8 mouse cellular contexts compared by ENCODE assay signal in genomic region chr7:34389277-34390085, GRCm38 (mm10). TPM values are rescaled to one million over a fixed set of nuclear protein-coding genes. Genes with fewer than 3 reads are reported as not detected.
A peak's percentile ranks its signal among the peaks of the same experiment; 100 is the strongest.
DNase-seq lines count a peak whose midpoint lies in the region; ATAC-seq and TF ChIP-seq lines count a peak whose summit lies in the region.

No protein-coding gene starts in this region.

- H3K27ac ChIP-seq in MEL (ENCODE audit: control insufficient read depth, low read depth, low read length) = peak overlapping the region; percentile 93
- peak overlapping the region; percentile 87 for H3K27ac ChIP-seq in cerebellum, adult 2 months (ENCODE audit: insufficient read depth, low read length)
- peak overlapping the region; percentile 98 for H3K27ac ChIP-seq in forebrain, postnatal 0 days (ENCODE audit: low read depth, low read length)
- H3K27ac ChIP-seq in layer of hippocampus, adult 2 months = peak overlapping the region; percentile 100
- peak overlapping the region; percentile 98 for H3K27ac ChIP-seq in neural tube, embryonic 15.5 days (replicated peaks)

- H3K27me3 ChIP-seq in MEL (ENCODE audit: control insufficient read depth in 1 of 2, insufficient read depth in 2 of 2, low read length in 2 of 2) = no peaks in the 10 kb centered on the region
- H3K27me3 ChIP-seq in cerebellum, adult 2 months (ENCODE audit: control insufficient read depth, insufficient read depth, low read length) = no peaks in the 10 kb centered on the region
- H3K27me3 ChIP-seq in forebrain, postnatal 0 days (ENCODE audit: insufficient read depth, low read length) = no peaks in the 10 kb centered on the region
- H3K27me3 ChIP-seq in neural tube, embryonic 15.5 days (replicated peaks) = no peaks in the 10 kb centered on the region

- H3K9me3 ChIP-seq in MEL (replicated peaks; ENCODE audit: insufficient read depth, low read length) = no peaks in the 10 kb centered on the region
- H3K9me3 ChIP-seq in forebrain, postnatal 0 days (ENCODE audit: low read length) = no peaks in the 10 kb centered on the region
- H3K9me3 ChIP-seq in neural tube, embryonic 15.5 days (replicated peaks) = no peaks in the 10 kb centered on the region

- 0 out of 4 replicates have a peak, but pooled peaks of 1 of the 2 experiments have one; percentile 3 for TF ChIP-seq EP300 in MEL (IDR thresholded peaks at IDR 0.05; ENCODE audit: low read depth in 1 of 2, low read length in 2 of 2)

- DNase-seq in MEL (ENCODE audit: low read depth, low spot score) = peak; percentile 92
- peak; percentile 94 to 95 for DNase-seq in cerebellum, adult 2 months
- DNase-seq in forebrain, postnatal 0 days = peak; percentile 96
- DNase-seq in heart, postnatal 4 days = peak; percentile 96
- peak; percentile 89 to 90 for DNase-seq in layer of hippocampus, adult 2 months (ENCODE audit: low spot score in 2 of 2)
- DNase-seq in lung, adult 2 months = peak; percentile 96
- DNase-seq in testis, postnatal 10 days (ENCODE audit: low spot score) = peak; percentile 97

- H3K79me2 ChIP-seq in MEL (ENCODE audit: control insufficient read depth, insufficient read depth, low read length, poor library complexity) = peaks cover 45% of the 10 kb centered on the region

- peak overlapping the region; percentile 86 for H3K4me2 ChIP-seq in forebrain, postnatal 0 days (ENCODE audit: low read depth)
- peak overlapping the region; percentile 86 for H3K4me2 ChIP-seq in neural tube, embryonic 15.5 days

- peaks cover 9 to 11% of the 10 kb centered on the region in 2 experiments for H3K4me1 ChIP-seq in MEL (ENCODE audit: control insufficient read depth in 1 of 2, insufficient read depth in 2 of 2, low read length in 2 of 2)
- peaks cover 9% of the 10 kb centered on the region for H3K4me1 ChIP-seq in cerebellum, adult 2 months (ENCODE audit: control insufficient read depth, insufficient read depth, low read length)
- H3K4me1 ChIP-seq in forebrain, postnatal 0 days (ENCODE audit: insufficient read depth) = peaks cover 28% of the 10 kb centered on the region
- peaks cover 17% of the 10 kb centered on the region for H3K4me1 ChIP-seq in lung, adult 2 months (ENCODE audit: control insufficient read depth, insufficient read depth, low read length)
- H3K4me1 ChIP-seq in neural tube, embryonic 15.5 days = peaks cover 39% of the 10 kb centered on the region

- ATAC-seq in forebrain, postnatal 0 days = peak; percentile 96
- ATAC-seq in neural tube, embryonic 15.5 days (ENCODE audit: low FRiP score) = peak; percentile 94

- WGBS in cerebellum, adult 2 months = under 1% methylated on average over 94 of the region's 100 CpGs
- WGBS in forebrain, postnatal 0 days = 5% methylated on average over 91 of the region's 100 CpGs
- WGBS in lung, adult 2 months = under 1% methylated on average over 100 of the region's 100 CpGs
- WGBS in neural tube, embryonic 15.5 days = under 1% methylated on average over 93 of the region's 100 CpGs

- TF ChIP-seq RAD21 in MEL (IDR thresholded peaks at IDR 0.05; ENCODE audit: low read depth, low read length) = no peak

- TF ChIP-seq CTCF in MEL (IDR thresholded peaks at IDR 0.05 in 2 of 3, conservative IDR thresholded peaks at IDR 0.05 in 1 of 3; ENCODE audit: control insufficient read depth in 1 of 3, insufficient read depth in 1 of 3, low read depth in 2 of 3, low read length in 3 of 3, poor library complexity in 1 of 3, severe bottlenecking in 1 of 3) = no peak
- no peak for TF ChIP-seq CTCF in cerebellum, adult 2 months (IDR thresholded peaks at IDR 0.05; ENCODE audit: borderline replicate concordance, insufficient read depth, low read depth, low read length)
- TF ChIP-seq CTCF in forebrain, postnatal 0 days (IDR thresholded peaks at IDR 0.05; ENCODE audit: low read depth) = no peak
- TF ChIP-seq CTCF in layer of hippocampus, adult 2 months (conservative IDR thresholded peaks at IDR 0.05) = no peak
- TF ChIP-seq CTCF in lung, adult 2 months (IDR thresholded peaks at IDR 0.05; ENCODE audit: insufficient read depth, low read length) = no peak

- H3K36me3 ChIP-seq in MEL (ENCODE audit: control insufficient read depth in 1 of 2, insufficient read depth in 2 of 2, low read length in 2 of 2) = peaks cover 5 to 17% of the 10 kb centered on the region in 2 experiments; a peak in 3 of 4 replicates
- no peaks in the 10 kb centered on the region for H3K36me3 ChIP-seq in forebrain, postnatal 0 days (ENCODE audit: insufficient read depth)
- H3K36me3 ChIP-seq in neural tube, embryonic 15.5 days = no peaks in the 10 kb centered on the region

- TF ChIP-seq POLR2A in MEL (IDR thresholded peaks at IDR 0.05; ENCODE audit: control insufficient read depth in 1 of 2, insufficient read depth in 1 of 2, low read depth in 1 of 2, low read length in 2 of 2, poor library complexity in 1 of 2) = peak; percentile 98 to 99
- TF ChIP-seq POLR2A in cerebellum, adult 2 months (IDR thresholded peaks at IDR 0.05; ENCODE audit: borderline replicate concordance, insufficient read depth, low read length) = peak; percentile 98
- TF ChIP-seq POLR2A in lung, adult 2 months (IDR thresholded peaks at IDR 0.05; ENCODE audit: borderline replicate concordance, extremely low read depth, low read depth, low read length) = peak; percentile 99

- peak overlapping the region; percentile 89 to 97 for H3K4me3 ChIP-seq in MEL (ENCODE audit: control insufficient read depth in 1 of 2, insufficient read depth in 1 of 2, low read depth in 2 of 2, low read length in 2 of 2)
- peak overlapping the region; percentile 77 for H3K4me3 ChIP-seq in cerebellum, adult 2 months (replicated peaks; ENCODE audit: insufficient read depth, low read depth, low read length)
- H3K4me3 ChIP-seq in forebrain, postnatal 0 days (ENCODE audit: low read depth, low read length) = peak overlapping the region; percentile 89
- peak overlapping the region; percentile 66 for H3K4me3 ChIP-seq in layer of hippocampus, adult 2 months
- H3K4me3 ChIP-seq in lung, adult 2 months (replicated peaks; ENCODE audit: extremely low read depth, low read depth, low read length) = peak overlapping the region; percentile 91
- H3K4me3 ChIP-seq in neural tube, embryonic 15.5 days (replicated peaks) = peak overlapping the region; percentile 66

- peak overlapping the region; percentile 97 for H3K9ac ChIP-seq in MEL (ENCODE audit: control insufficient read depth, low read depth, low read length, poor library complexity, severe bottlenecking)
- peak overlapping the region; percentile 97 for H3K9ac ChIP-seq in forebrain, postnatal 0 days
- peak overlapping the region; percentile 94 for H3K9ac ChIP-seq in neural tube, embryonic 15.5 days (replicated peaks)

TF ChIP-seq in MEL, 35 proteins besides CTCF, POLR2A, EP300 and RAD21 (continues in another document):
- no peak for TF ChIP-seq BHLHE40 (IDR thresholded peaks at IDR 0.05; ENCODE audit: borderline replicate concordance, low read depth, low read length)
- no peak for TF ChIP-seq UBTF (IDR thresholded peaks at IDR 0.05; ENCODE audit: borderline replicate concordance, insufficient read depth, low read depth, low read length)
- no peak for TF ChIP-seq USF2 (IDR thresholded peaks at IDR 0.05; ENCODE audit: borderline replicate concordance in 1 of 2, insufficient read depth in 1 of 2, low read depth in 1 of 2, low read length in 2 of 2)
- peak; percentile 40; the same call in 1 of the 2 replicates for TF ChIP-seq MAX (IDR thresholded peaks at IDR 0.05; ENCODE audit: low read length)
- TF ChIP-seq SMC3 (IDR thresholded peaks at IDR 0.05; ENCODE audit: low read depth, low read length) = no peak
- TF ChIP-seq RCOR1 (IDR thresholded peaks at IDR 0.05; ENCODE audit: low read depth, low read length) = no peak
- TF ChIP-seq ZMIZ1 (IDR thresholded peaks at IDR 0.05; ENCODE audit: low read depth, low read length) = peak; percentile 98
- TF ChIP-seq USF1 (IDR thresholded peaks at IDR 0.05; ENCODE audit: low read depth, low read length) = no peak
- TF ChIP-seq TBP (IDR thresholded peaks at IDR 0.05; ENCODE audit: low read depth, low read length) = peak; percentile 68; the same call in 1 of the 2 replicates
- no peak for TF ChIP-seq MYB (IDR thresholded peaks at IDR 0.05; ENCODE audit: low read depth, low read length)
- TF ChIP-seq ZC3H11A (IDR thresholded peaks at IDR 0.05; ENCODE audit: low read depth, low read length) = no peak
- TF ChIP-seq MYC (IDR thresholded peaks at IDR 0.05; ENCODE audit: low read depth, low read length) = no peak
- TF ChIP-seq NELFE (IDR thresholded peaks at IDR 0.05; ENCODE audit: low read depth, low read length) = peak; percentile 99
- peak; percentile 75; the same call in 1 of the 2 replicates for TF ChIP-seq MXI1 (IDR thresholded peaks at IDR 0.05; ENCODE audit: low read depth, low read length)
- peak; percentile 94 for TF ChIP-seq CHD2 (IDR thresholded peaks at IDR 0.05; ENCODE audit: low read length)
- 0 out of 2 replicates have a peak, but pooled peaks have one; percentile 28 for TF ChIP-seq ELF1 (IDR thresholded peaks at IDR 0.05; ENCODE audit: low read depth, low read length)
- no peak for TF ChIP-seq POLR2AphosphoS5 (IDR thresholded peaks at IDR 0.05; ENCODE audit: borderline replicate concordance, low read depth, low read length)
- peak; percentile 28; the same call in 1 of the 2 replicates for TF ChIP-seq NRF1 (IDR thresholded peaks at IDR 0.05; ENCODE audit: insufficient read depth, low read depth, low read length, poor library complexity, severe bottlenecking)
- no peak for TF ChIP-seq ZKSCAN1 (IDR thresholded peaks at IDR 0.05; ENCODE audit: low read depth, low read length)
- no peak for TF ChIP-seq ZNF384 (IDR thresholded peaks at IDR 0.05; ENCODE audit: low read depth, low read length)
- no peak for TF ChIP-seq GABPA (IDR thresholded peaks at IDR 0.05; ENCODE audit: low read depth, low read length)
- TF ChIP-seq CHD1 (IDR thresholded peaks at IDR 0.05; ENCODE audit: low read depth, low read length) = no peak
- TF ChIP-seq GATA1 (IDR thresholded peaks at IDR 0.05; ENCODE audit: low read depth, low read length) = no peak
- no peak for TF ChIP-seq TAL1 (IDR thresholded peaks at IDR 0.05; ENCODE audit: low read length)
- TF ChIP-seq SIN3A (IDR thresholded peaks at IDR 0.05; ENCODE audit: low read length) = peak; percentile 58

RNA-seq across cellular contexts. Expression of gene Lsm14a, which starts 3.6 kb away (rescaled TPM):
- total RNA-seq in MEL (2012; rRNA removed) = 66.4 and 70.1 TPM in 2 replicates
- polyA plus RNA-seq in MEL (2012; ENCODE audit: insufficient read depth in 1 of 2, insufficient read length in 2 of 2, low read depth in 1 of 2, low replicate concordance in 2 of 2, missing spikeins in 1 of 2) = 100 to 1,000 TPM; 233 to 371 TPM
- polyA plus RNA-seq in cerebellum, adult 2 months (2012; rRNA removed) = 66.5 and 76.7 TPM in 2 replicates
- total RNA-seq in forebrain, postnatal 0 days (2014; rRNA removed) = 38.5 and 42.1 TPM in 2 replicates
- 32.9 and 45.8 TPM in 2 replicates for polyA plus RNA-seq in forebrain, postnatal 0 days (2015; fragmentation: Nextera tagmentation; extraction: Ambion mirVana)
- 100 to 1,000 TPM; 102 to 103 TPM for total RNA-seq in heart, postnatal 4 days (2021)
- total RNA-seq in layer of hippocampus, adult 2 months (2021) = 10 to 100 TPM; 87.3 to 94.3 TPM
- 48.3 and 72.9 TPM in 2 replicates for polyA plus RNA-seq in lung, adult 2 months (2012; rRNA removed)
- 47.5 and 59.2 TPM in 2 replicates for polyA plus RNA-seq in neural tube, embryonic 15.5 days (2015; fragmentation: Nextera tagmentation; extraction: Ambion mirVana)

Comparison
In these comparisons a context has a peak if more than half of its experiments do, and no peak if none do; other contexts are left out.
1. Peak in every context shown above with its lines: DNase-seq, ATAC-seq, H3K4me3 ChIP-seq and H3K27ac ChIP-seq.